Mouse (Mus musculus): Measurements from ENCODE around the gene Cdc42bpg.

DNA sequence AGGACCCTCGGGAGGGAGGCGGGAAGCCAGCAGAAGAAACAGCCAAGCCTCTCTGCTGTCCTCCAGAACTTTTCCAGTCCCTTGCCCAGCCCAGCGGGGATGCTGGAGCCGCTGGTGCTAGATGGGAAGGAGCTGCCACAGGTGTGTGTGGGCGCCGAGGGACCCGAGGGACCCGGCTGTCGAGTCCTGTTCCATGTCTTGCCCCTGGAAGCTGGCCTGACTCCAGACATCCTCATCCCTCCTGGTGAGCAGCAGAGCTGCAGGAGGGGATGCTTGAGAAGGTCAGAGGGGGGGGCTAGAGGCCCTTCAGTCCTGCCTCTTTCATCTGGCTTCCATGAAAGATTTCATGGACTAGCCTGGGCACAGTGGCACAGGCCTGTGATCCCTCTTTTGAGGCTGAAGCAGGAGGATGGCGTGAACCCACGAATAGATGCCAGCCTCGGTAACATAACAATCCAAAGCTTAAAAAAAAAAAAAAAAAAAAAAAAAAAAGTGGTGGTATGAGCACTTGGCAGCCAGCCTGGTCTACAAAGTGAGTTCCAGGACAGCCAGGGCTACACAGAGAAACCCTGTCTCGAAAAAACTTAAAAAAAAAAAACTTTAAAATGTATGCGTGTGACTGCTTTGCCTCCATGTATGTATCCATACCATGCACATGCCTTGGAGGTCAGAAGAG, 45.3 kb downstream of the Cdc42bpg start:
- TF ChIP-seq TAL1 (IDR thresholded peaks at IDR 0.05; ENCODE audit: low read length) (no peak), GATA1 (IDR thresholded peaks at IDR 0.05; ENCODE audit: low read length) (no peak)

All from erythroblast, embryonic 14.5 days (primary cell).